Mouse (Mus musculus) macrophage (primary cell): ENCODE results near the gene Hscb. TPM values are rescaled to one million over a fixed set of nuclear protein-coding genes. Genes with fewer than 3 reads are reported as not detected.
"Not testable (repeated sequence)": the region's sequence is repeated elsewhere in the genome, so short reads cannot be mapped to it uniquely, and the experiment has no call there.

Source experiments
- H3K27ac ChIP-seq: fragments of 350-480 bp; formaldehyde crosslinking; 2 replicates; pipeline ENCODE4 v1.9.0; 2021
- H3K36me3 ChIP-seq: fragments of 350-480 bp; formaldehyde crosslinking; 2 replicates; pipeline ENCODE4 v1.9.0; 2021; ENCODE audit errors: inconsistent target
- H3K4me3 ChIP-seq: fragments of 350-480 bp; formaldehyde crosslinking; 2 replicates; pipeline ENCODE4 v1.9.0; 2021; ENCODE audit errors: inconsistent target
- H3K79me2 ChIP-seq: fragments of 350-480 bp; formaldehyde crosslinking; 2 replicates; pipeline ENCODE4 v1.9.0; 2021; ENCODE audit errors: inconsistent target
- WGBS: methylation state at CpG from one replicate; pipeline ENCODE4 v1.1.7; 2026; ENCODE audit warnings: inconsistent platforms; ENCODE audit not compliant: missing documents; 5-methylcytosine and 5-hydroxymethylcytosine counted together
- polyA plus RNA-seq: library from polyadenylated mRNA; stranded (reverse); fragments of 250-400 nt; gene quantifications from 3 replicates; pipeline ENCODE4 v1.2.4, GENCODE M21; 2018; ENCODE audit warnings: inconsistent platforms

The Hscb gene
- polyA plus RNA-seq, 1 experiment from 2014 or later, result 43.3 TPM

- Histone ChIP-seq H3K27ac (no peak overlapping the region), H3K36me3 (peaks cover 45% of the 10 kb centered on the region), H3K4me3 (no peak overlapping the region), H3K79me2 (no peaks in the 10 kb centered on the region)
- 95% methylated on average over 5 of the region's 5 CpGs for WGBS
These were observed 17.5 kb upstream of the Hscb start for GRCm38 (mm10) chr5:110857091-110857490.

GRCm38 (mm10) chr5:110852990-110853389 is 13.4 kb upstream of the Hscb start:
- H3K4me3 ChIP-seq, result no peak overlapping the region
- H3K36me3 ChIP-seq, result peaks cover 57% of the 10 kb centered on the region
- H3K79me2 ChIP-seq, result no peaks in the 10 kb centered on the region
- H3K27ac ChIP-seq, result no peak overlapping the region
- 63% methylated on average over 1 of the region's 1 CpGs for WGBS

- Histone ChIP-seq H3K4me3 (peak overlapping the region; percentile 80; the same call in 1 of the 2 replicates), H3K36me3 (peaks cover 18% of the 10 kb centered on the region; the same call in 1 of the 2 replicates), H3K27ac (no peak overlapping the region), H3K79me2 (peaks cover 44% of the 10 kb centered on the region; the same call in 1 of the 2 replicates)
- 86% methylated on average over 13 of the region's 14 CpGs for WGBS
These were observed 1.7 kb upstream of the Hscb start for GRCm38 (mm10) chr5:110841046-110841862.

GRCm38 (mm10) chr5:110840465-110840864 is 888 bp upstream of the Hscb start:
- peaks cover 41% of the 10 kb centered on the region; the same call in 1 of the 2 replicates for H3K79me2 ChIP-seq
- H3K27ac ChIP-seq, result peak overlapping the region; percentile 84
- WGBS, result 7% methylated on average over 4 of the region's 4 CpGs

GRCm38 (mm10) chr5:110839038-110839677 is 419 bp downstream of the Hscb start:
- 3% methylated on average over 28 of the region's 28 CpGs for WGBS

More at GRCm38 (mm10) chr5:110840465-110840864, 888 bp upstream of the Hscb start:
- Histone ChIP-seq H3K36me3 (peaks cover 22% of the 10 kb centered on the region), H3K4me3 (peak overlapping the region; percentile 80)

GRCm38 (mm10) chr5:110838016-110838415 is 1.6 kb downstream of the Hscb start:
- peaks cover 24% of the 10 kb centered on the region; the same call in 1 of the 2 replicates for H3K79me2 ChIP-seq
- H3K4me3 ChIP-seq, H3K27ac ChIP-seq: not testable (repeated sequence)
- H3K36me3 ChIP-seq, result peaks cover 38% of the 10 kb centered on the region
- 87% methylated on average over 5 of the region's 5 CpGs for WGBS

More at GRCm38 (mm10) chr5:110839038-110839677, 419 bp downstream of the Hscb start:
- H3K27ac ChIP-seq, result peak overlapping the region; percentile 84
- H3K4me3 ChIP-seq, result peak overlapping the region; percentile 80
- peaks cover 29% of the 10 kb centered on the region for H3K36me3 ChIP-seq
- peaks cover 28% of the 10 kb centered on the region; the same call in 1 of the 2 replicates for H3K79me2 ChIP-seq

GRCm38 (mm10) chr5:110835959-110836358 is 3.6 kb downstream of the Hscb start:
- Histone ChIP-seq H3K79me2 (peaks cover 16% of the 10 kb centered on the region; the same call in 1 of the 2 replicates), H3K27ac (no peak overlapping the region), H3K36me3 (peaks cover 51% of the 10 kb centered on the region), H3K4me3 (no peak overlapping the region)
- 27% methylated on average over 3 of the region's 3 CpGs for WGBS

GRCm38 (mm10) chr5:110831036-110831720 is 8.4 kb downstream of the Hscb start:
- Histone ChIP-seq H3K27ac (no peak overlapping the region), H3K4me3 (no peak overlapping the region), H3K36me3 (peaks cover 78% of the 10 kb centered on the region), H3K79me2 (no peaks in the 10 kb centered on the region)
- WGBS, result 93% methylated on average over 4 of the region's 5 CpGs

GRCm38 (mm10) chr5:110827576-110827975 is 12.0 kb downstream of the Hscb start:
- Histone ChIP-seq H3K4me3 (no peak overlapping the region), H3K27ac (no peak overlapping the region), H3K36me3 (peaks cover 42% of the 10 kb centered on the region), H3K79me2 (no peaks in the 10 kb centered on the region)
- 78% methylated on average over 5 of the region's 5 CpGs for WGBS

- Histone ChIP-seq H3K4me3 (no peak overlapping the region), H3K79me2 (no peaks in the 10 kb centered on the region)
- WGBS, result 87% methylated on average over 8 of the region's 8 CpGs
These were observed 12.6 kb downstream of the Hscb start for GRCm38 (mm10) chr5:110826781-110827495.

GRCm38 (mm10) chr5:110824421-110824820 is 15.2 kb downstream of the Hscb start:
- H3K36me3 ChIP-seq, result peaks cover 20% of the 10 kb centered on the region
- H3K27ac ChIP-seq, result no peak overlapping the region
- H3K79me2 ChIP-seq, result no peaks in the 10 kb centered on the region
- no peak overlapping the region for H3K4me3 ChIP-seq
- WGBS, result 89% methylated on average over 4 of the region's 4 CpGs

More at GRCm38 (mm10) chr5:110826781-110827495, 12.6 kb downstream of the Hscb start:
- Histone ChIP-seq H3K36me3 (peaks cover 36% of the 10 kb centered on the region), H3K27ac (no peak overlapping the region)

- WGBS, result under 1% methylated on average over 79 of the region's 80 CpGs
- Histone ChIP-seq H3K4me3 (peak within 1 kb of the TSS; percentile 58), H3K36me3 (peaks cover 14% of the 10 kb centered on the region; the same call in 1 of the 2 replicates), H3K27ac (no peak within 1 kb of the TSS), H3K79me2 (peaks cover 33% of the 10 kb centered on the region; the same call in 1 of the 2 replicates)
These were observed 29.8 kb downstream of the Hscb start, which contains the start of gene Ulk1 for GRCm38 (mm10) chr5:110809667-110810325. TSS of gene Ulk1 (minus strand) at chr5:110810097.
